Mouse (Mus musculus) liver, embryonic 11.5 days (tissue): Measurements from ENCODE around the gene Olfr1434. TPM values are rescaled to one million over a fixed set of nuclear protein-coding genes. Genes with fewer than 3 reads are reported as not detected.
"Not testable (repeated sequence)": the region's sequence is repeated elsewhere in the genome, so short reads cannot be mapped to it uniquely, and the experiment has no call there.

Experiments
- ATAC-seq: fragments of 200-750 bp; cut with Nextera tagmentation; replicated peaks from 2 replicates; pipeline ENCODE4 v1.8.0; 2017; ENCODE audit warnings: moderate number of reproducible peaks, mild to moderate bottlenecking, moderate TSS enrichment, moderate library complexity; ENCODE audit not compliant: low FRiP score
- DNase-seq: peaks from one replicate; pipeline ENCODE4 v3.0.0-alpha.2; 2017; ENCODE audit warnings: low spot score
- H3K27ac ChIP-seq: fragments of 300-500 bp; sonication (generic); 2 replicates; pipeline ENCODE4 v1.5.1; 2014; ENCODE audit warnings: mild to moderate bottlenecking, low read depth, low read length, control low read depth
- H3K27me3 ChIP-seq: fragments of 300-500 bp; sonication (generic); replicated peaks from 2 replicates; pipeline ENCODE4 v1.6.1; 2014; ENCODE audit warnings: low read length, mixed read lengths; ENCODE audit not compliant: control insufficient read depth, insufficient read depth
- H3K36me3 ChIP-seq: fragments of 300-500 bp; sonication (generic); 2 replicates; pipeline ENCODE4 v1.6.1; 2014; ENCODE audit warnings: mild to moderate bottlenecking, low read length, moderate library complexity, mixed read lengths; ENCODE audit not compliant: control insufficient read depth, insufficient read depth
- H3K4me1 ChIP-seq: fragments of 300-500 bp; sonication (generic); replicated peaks from 2 replicates; pipeline ENCODE4 v1.6.1; 2014; ENCODE audit warnings: low read length, mixed read lengths; ENCODE audit not compliant: control insufficient read depth, insufficient read depth
- H3K4me2 ChIP-seq: fragments of 300-500 bp; sonication (generic); 2 replicates; pipeline ENCODE4 v1.6.1; 2014; ENCODE audit warnings: mild to moderate bottlenecking, control low read depth, moderate library complexity
- H3K4me3 ChIP-seq: fragments of 300-500 bp; sonication (generic); 2 replicates; pipeline ENCODE4 v1.5.1; 2014; ENCODE audit warnings: low read depth, low read length, control low read depth
- H3K9ac ChIP-seq: fragments of 300-500 bp; sonication (generic); 2 replicates; pipeline ENCODE4 v1.6.1; 2014; ENCODE audit warnings: low read depth, low read length, control low read depth
- H3K9me3 ChIP-seq: fragments of 300-500 bp; sonication (generic); 2 replicates; pipeline ENCODE4 v1.6.1; 2016; ENCODE audit warnings: low read length, inconsistent platforms, mixed read lengths; ENCODE audit not compliant: control insufficient read depth
- WGBS: fragments of 180-500 bp; shearing (Covaris S2); extraction: QIAGEN DNeasy Blood & Tissue Kit; methylation state at CpG from one replicate; pipeline ENCODE4 v1.1.7; 2014; 5-methylcytosine and 5-hydroxymethylcytosine counted together
- polyA plus RNA-seq: library from polyadenylated mRNA; unstranded; fragments of >200 nt; fragmentation: Nextera tagmentation; extraction: Ambion mirVana; gene quantifications from 2 replicates; pipeline ENCODE4 v1.2.1, GENCODE M21; 2014

Gene Olfr1434
- polyA plus RNA-seq = not detected in 2 replicates

- no peak within 1 kb of the TSS for H3K9ac ChIP-seq
- no peak within 1 kb of the TSS for H3K4me3 ChIP-seq
- H3K36me3 ChIP-seq = no peaks in the 10 kb centered on the region
- DNase-seq (no peak), ATAC-seq (no peak)
- H3K27ac ChIP-seq = no peak within 1 kb of the TSS
- WGBS = 59% methylated on average over 2 of the region's 2 CpGs
- no peaks in the 10 kb centered on the region for H3K9me3 ChIP-seq
- no peaks in the 10 kb centered on the region for H3K27me3 ChIP-seq
- no peaks in the 10 kb centered on the region for H3K4me1 ChIP-seq
- H3K4me2 ChIP-seq = no peak within 1 kb of the TSS
These were observed at the start of gene Olfr1434 for GRCm38 (mm10) chr19:12279554-12279953. TSS of gene Olfr1434 (plus strand) at chr19:12279854.

- not testable (repeated sequence) for H3K9me3 ChIP-seq, H3K9ac ChIP-seq, H3K36me3 ChIP-seq, H3K27me3 ChIP-seq, H3K4me1 ChIP-seq, H3K4me2 ChIP-seq, ATAC-seq, H3K4me3 ChIP-seq, H3K27ac ChIP-seq, DNase-seq
These were observed 47.2 kb upstream of the Olfr1434 start, which contains the start of gene Olfr1432 for GRCm38 (mm10) chr19:12232496-12232895. TSS of gene Olfr1432 (minus strand) at chr19:12232596.

- H3K4me3 ChIP-seq = no peak within 1 kb of the TSS
- WGBS = 72% methylated on average over 1 of the region's 1 CpGs
- no peak within 1 kb of the TSS for H3K27ac ChIP-seq
- H3K9me3 ChIP-seq = no peaks in the 10 kb centered on the region
- no peak within 1 kb of the TSS for H3K9ac ChIP-seq
- H3K27me3 ChIP-seq = no peaks in the 10 kb centered on the region
- no peak for DNase-seq
- no peak within 1 kb of the TSS for H3K4me2 ChIP-seq
- H3K4me1 ChIP-seq = no peaks in the 10 kb centered on the region
- H3K36me3 ChIP-seq = no peaks in the 10 kb centered on the region
- ATAC-seq = no peak
These were observed 38.1 kb upstream of the Olfr1434 start, which contains the start of gene Olfr262 for GRCm38 (mm10) chr19:12241559-12241958. TSS of gene Olfr262 (minus strand) at chr19:12241659.

- Histone ChIP-seq H3K27ac (no peak within 1 kb of the TSS), H3K27me3 (no peaks in the 10 kb centered on the region), H3K9me3 (no peaks in the 10 kb centered on the region), H3K4me3 (no peak within 1 kb of the TSS), H3K9ac (no peak within 1 kb of the TSS), H3K4me2 (no peak within 1 kb of the TSS), H3K4me1 (no peaks in the 10 kb centered on the region), H3K36me3 (no peaks in the 10 kb centered on the region)
- WGBS = 41% methylated on average over 1 of the region's 1 CpGs
- ATAC-seq = no peak
- no peak for DNase-seq
These were observed 18.9 kb upstream of the Olfr1434 start, which contains the start of gene Olfr235 for GRCm38 (mm10) chr19:12260732-12261131. TSS of gene Olfr235 (plus strand) at chr19:12261032.

GRCm38 (mm10) chr19:12292979-12293378 lies 13.3 kb downstream of the Olfr1434 start:
- H3K4me2 ChIP-seq = no peak overlapping the region
- H3K9me3 ChIP-seq = no peaks in the 10 kb centered on the region
- no peak overlapping the region for H3K27ac ChIP-seq
- H3K9ac ChIP-seq = no peak overlapping the region
- no peak for ATAC-seq
- no peaks in the 10 kb centered on the region for H3K36me3 ChIP-seq
- no peaks in the 10 kb centered on the region for H3K27me3 ChIP-seq
- H3K4me1 ChIP-seq = no peaks in the 10 kb centered on the region
- DNase-seq = no peak
- H3K4me3 ChIP-seq = no peak overlapping the region

- H3K9ac ChIP-seq, H3K4me2 ChIP-seq, DNase-seq, H3K27ac ChIP-seq, H3K4me1 ChIP-seq, ATAC-seq, H3K27me3 ChIP-seq, H3K4me3 ChIP-seq, H3K9me3 ChIP-seq, H3K36me3 ChIP-seq: not testable (repeated sequence)
- 69% methylated on average over 1 of the region's 1 CpGs for WGBS
These were observed 19.4 kb downstream of the Olfr1434 start, which contains the start of gene Olfr1436 for GRCm38 (mm10) chr19:12299030-12299429. TSS of gene Olfr1436 (minus strand) at chr19:12299130.

GRCm38 (mm10) chr19:12325001-12325400 lies 45.3 kb downstream of the Olfr1434 start, which contains the start of gene Olfr1437:
TSS of gene Olfr1437 (minus strand) at chr19:12325101.
- Histone ChIP-seq H3K27ac (no peak within 1 kb of the TSS), H3K36me3 (no peaks in the 10 kb centered on the region), H3K9ac (no peak within 1 kb of the TSS), H3K4me1 (no peaks in the 10 kb centered on the region), H3K4me3 (no peak within 1 kb of the TSS), H3K4me2 (no peak within 1 kb of the TSS), H3K9me3 (no peaks in the 10 kb centered on the region), H3K27me3 (no peaks in the 10 kb centered on the region)
- ATAC-seq = no peak
- DNase-seq = no peak
- 75% methylated on average over 2 of the region's 2 CpGs for WGBS

Other genes starting within 250 kb of the Olfr1434 start
- gene Olfr1423, start 238.5 kb upstream of the Olfr1434 start, polyA plus RNA-seq = 0.03 and 0.06 TPM in 2 replicates
- 0.17 TPM in 1 of 2 replicates, not detected in the other for gene Olfr1424, start 217.2 kb upstream of the Olfr1434 start, polyA plus RNA-seq
- not detected in 2 replicates for gene Olfr1425, start 202.1 kb upstream of the Olfr1434 start, polyA plus RNA-seq
- not detected in 2 replicates for gene Olfr1426, start 187.8 kb upstream of the Olfr1434 start, polyA plus RNA-seq
- gene Olfr1427, start 176.5 kb upstream of the Olfr1434 start, polyA plus RNA-seq = not detected in 2 replicates
- not detected in 2 replicates for gene Olfr1428, start 164.0 kb upstream of the Olfr1434 start, polyA plus RNA-seq
- gene Olfr76, start 156.7 kb upstream of the Olfr1434 start, polyA plus RNA-seq = 0.05 TPM in 1 of 2 replicates, not detected in the other
- not detected in 2 replicates for gene Olfr1555-ps1, start 109.7 kb upstream of the Olfr1434 start, polyA plus RNA-seq
- not detected in 2 replicates for gene Olfr1431, start 79.2 kb upstream of the Olfr1434 start, polyA plus RNA-seq
- gene Olfr1432, start 47.3 kb upstream of the Olfr1434 start, polyA plus RNA-seq = not detected in 2 replicates
- not detected in 2 replicates for gene Olfr262, start 38.2 kb upstream of the Olfr1434 start, polyA plus RNA-seq
- not detected in 2 replicates for gene Olfr235, start 18.8 kb upstream of the Olfr1434 start, polyA plus RNA-seq
- not detected in 2 replicates for gene Olfr1436, start 19.3 kb downstream of the Olfr1434 start, polyA plus RNA-seq
- not detected in 2 replicates for gene Olfr1437, start 45.2 kb downstream of the Olfr1434 start, polyA plus RNA-seq
- not detected in 2 replicates for gene Olfr1438-ps1, start 56.1 kb downstream of the Olfr1434 start, polyA plus RNA-seq
- gene Olfr1440, start 107.4 kb downstream of the Olfr1434 start, polyA plus RNA-seq = not detected in 2 replicates
- gene Olfr1441, start 137.6 kb downstream of the Olfr1434 start, polyA plus RNA-seq = not detected in 2 replicates
- not detected in 2 replicates for gene Pfpl, start 148.1 kb downstream of the Olfr1434 start, polyA plus RNA-seq
- gene Mpeg1, start 180.9 kb downstream of the Olfr1434 start, polyA plus RNA-seq = 0.81 and 1.2 TPM in 2 replicates
- 3.8 and 4.9 TPM in 2 replicates for gene Dtx4, start 221.6 kb downstream of the Olfr1434 start, polyA plus RNA-seq